Mouse (Mus musculus) thymus, adult 2 months (tissue): ENCODE measurements around the gene Agpat2. TPM values are rescaled to one million over a fixed set of nuclear protein-coding genes. Genes with fewer than 3 reads are reported as not detected.

Source experiments
- DNase-seq: peaks from one replicate; pipeline ENCODE4 v3.0.0; 2021
- H3K27ac ChIP-seq: fragments of 200-500 bp; 2 replicates; pipeline ENCODE4 v1.5.1; 2012; ENCODE audit warnings: low read length, control low read depth; ENCODE audit not compliant: control insufficient read depth, insufficient read depth
- H3K27me3 ChIP-seq: fragments of 200-500 bp; 2 replicates; pipeline ENCODE4 v1.6.1; 2012; ENCODE audit warnings: mild to moderate bottlenecking, low read length, moderate library complexity, mixed read lengths; ENCODE audit not compliant: control insufficient read depth, insufficient read depth
- H3K36me3 ChIP-seq: fragments of 200-500 bp; 2 replicates; pipeline ENCODE4 v1.6.1; 2012; ENCODE audit warnings: mild to moderate bottlenecking, low read length, moderate library complexity; ENCODE audit not compliant: control insufficient read depth, insufficient read depth
- H3K4me1 ChIP-seq: fragments of 200-500 bp; replicated peaks from 2 replicates; pipeline ENCODE4 v1.6.1; 2012; ENCODE audit warnings: low read length; ENCODE audit not compliant: control insufficient read depth, insufficient read depth
- H3K4me3 ChIP-seq: fragments of 200-500 bp; 2 replicates; pipeline ENCODE4 v1.5.1; 2012; ENCODE audit warnings: mild to moderate bottlenecking, low read length, control low read depth, moderate library complexity; ENCODE audit not compliant: control insufficient read depth, insufficient read depth
- CTCF ChIP-seq: fragments of 200-500 bp; IDR thresholded peaks from 2 replicates; pipeline ENCODE4 v1.5.1; 2012; ENCODE audit warnings: mild to moderate bottlenecking, control low read depth, low read length, moderate library complexity, borderline replicate concordance; ENCODE audit not compliant: control insufficient read depth, poor library complexity, insufficient read depth; ENCODE audit errors: extremely low read depth
- POLR2A ChIP-seq: fragments of 200-500 bp; IDR thresholded peaks from 2 replicates; pipeline ENCODE4 v1.6.1; 2012; ENCODE audit warnings: mild to moderate bottlenecking, low read length, control low read depth, moderate library complexity; ENCODE audit not compliant: control insufficient read depth, poor library complexity, insufficient read depth; ENCODE audit errors: extremely low read depth
- WGBS: fragments of 180-500 bp; shearing (Covaris S2); methylation state at CpG from one replicate; pipeline ENCODE4 v1.1.7; 2018; 5-methylcytosine and 5-hydroxymethylcytosine counted together
- polyA plus RNA-seq: library from polyadenylated mRNA; depleted of rRNA; stranded (reverse); fragments of >200 nt; gene quantifications from 2 replicates; pipeline ENCODE4 v1.2.3, GENCODE M21; 2012

The Agpat2 gene
- polyA plus RNA-seq, 1 experiment = 89.3 TPM

GRCm38 (mm10) chr2:26606579-26606978, 2.4 kb upstream of the Agpat2 start:
- Histone ChIP-seq H3K4me1 (peaks cover 12% of the 10 kb centered on the region), H3K36me3 (no peaks in the 10 kb centered on the region), H3K4me3 (no peak overlapping the region), H3K27ac (no peak overlapping the region), H3K27me3 (no peaks in the 10 kb centered on the region)
- TF ChIP-seq CTCF (no peak), POLR2A (no peak)
- 41% methylated on average over 3 of the region's 3 CpGs for WGBS
- no peak for DNase-seq

- no peak for DNase-seq
- WGBS = 88% methylated on average over 8 of the region's 8 CpGs
- H3K4me1 ChIP-seq = peaks cover 12% of the 10 kb centered on the region
- TF ChIP-seq POLR2A (no peak), CTCF (no peak)
- H3K27me3 ChIP-seq = no peaks in the 10 kb centered on the region
- H3K4me3 ChIP-seq = no peak overlapping the region
- no peaks in the 10 kb centered on the region for H3K36me3 ChIP-seq
- H3K27ac ChIP-seq = no peak overlapping the region
Measured at GRCm38 (mm10) chr2:26605331-26605730, 1.1 kb upstream of the Agpat2 start.

GRCm38 (mm10) chr2:26603159-26603558, 1.1 kb downstream of the Agpat2 start:
- TF ChIP-seq CTCF (no peak), POLR2A (no peak)
- Histone ChIP-seq H3K4me1 (peaks cover 12% of the 10 kb centered on the region), H3K27ac (no peak overlapping the region), H3K4me3 (peak overlapping the region; percentile 65), H3K36me3 (no peaks in the 10 kb centered on the region), H3K27me3 (no peaks in the 10 kb centered on the region)
- WGBS = 27% methylated on average over 6 of the region's 6 CpGs
- no peak for DNase-seq

GRCm38 (mm10) chr2:26602631-26603030, 1.6 kb downstream of the Agpat2 start:
- Histone ChIP-seq H3K4me3 (no peak overlapping the region), H3K27ac (no peak overlapping the region)

GRCm38 (mm10) chr2:26601595-26601994, 2.6 kb downstream of the Agpat2 start:
- peaks cover 16% of the 10 kb centered on the region for H3K4me1 ChIP-seq
- H3K4me3 ChIP-seq = no peak overlapping the region
- TF ChIP-seq CTCF (no peak), POLR2A (no peak)
- no peaks in the 10 kb centered on the region for H3K36me3 ChIP-seq
- WGBS = 100% methylated on average over 1 of the region's 1 CpGs
- DNase-seq = no peak
- no peak overlapping the region for H3K27ac ChIP-seq
- no peaks in the 10 kb centered on the region for H3K27me3 ChIP-seq

More at GRCm38 (mm10) chr2:26602631-26603030, 1.6 kb downstream of the Agpat2 start:
- TF ChIP-seq POLR2A = no peak
- no peak for TF ChIP-seq CTCF
- no peak for DNase-seq
- Histone ChIP-seq H3K27me3 (no peaks in the 10 kb centered on the region), H3K36me3 (no peaks in the 10 kb centered on the region), H3K4me1 (peaks cover 12% of the 10 kb centered on the region)
- 91% methylated on average over 5 of the region's 5 CpGs for WGBS

- Histone ChIP-seq H3K4me3 (no peak overlapping the region), H3K36me3 (no peaks in the 10 kb centered on the region), H3K27me3 (no peaks in the 10 kb centered on the region), H3K27ac (no peak overlapping the region), H3K4me1 (peaks cover 23% of the 10 kb centered on the region)
- no peak for TF ChIP-seq CTCF
- TF ChIP-seq POLR2A = no peak
- DNase-seq = no peak
- WGBS = 97% methylated on average over 2 of the region's 2 CpGs
Measured at GRCm38 (mm10) chr2:26600664-26601063, 3.6 kb downstream of the Agpat2 start.

- H3K27ac ChIP-seq = no peak overlapping the region
- H3K36me3 ChIP-seq = no peaks in the 10 kb centered on the region
- no peaks in the 10 kb centered on the region for H3K27me3 ChIP-seq
- H3K4me1 ChIP-seq = peaks cover 28% of the 10 kb centered on the region
- H3K4me3 ChIP-seq = no peak overlapping the region
- no peak for DNase-seq
- TF ChIP-seq CTCF = no peak
- no peak for TF ChIP-seq POLR2A
- 88% methylated on average over 4 of the region's 4 CpGs for WGBS
Measured at GRCm38 (mm10) chr2:26599965-26600364, 4.3 kb downstream of the Agpat2 start.
